Mouse (Mus musculus) testis, postnatal 14 days (tissue): ENCODE data around the gene Ppp1r27.

Source experiments
- DNase-seq: peaks from one replicate; pipeline ENCODE4 v3.0.0; 2021; ENCODE audit warnings: low spot score

The Ppp1r27 gene

GRCm38 (mm10) chr11:120512790-120513453 is 38.0 kb downstream of the Ppp1r27 start:
- no peak for DNase-seq

- DNase-seq: no peak
These were observed 40.4 kb downstream of the Ppp1r27 start for GRCm38 (mm10) chr11:120510375-120511030.

GRCm38 (mm10) chr11:120509940-120510339 is 41.0 kb downstream of the Ppp1r27 start:
- no peak for DNase-seq

GRCm38 (mm10) chr11:120508290-120508870 is 42.6 kb downstream of the Ppp1r27 start:
- no peak for DNase-seq

- DNase-seq: no peak
These were observed 43.2 kb downstream of the Ppp1r27 start for GRCm38 (mm10) chr11:120507611-120508289.

GRCm38 (mm10) chr11:120506899-120507298 is 44.0 kb downstream of the Ppp1r27 start:
- DNase-seq: no peak

- no peak for DNase-seq
These were observed 45.3 kb downstream of the Ppp1r27 start for GRCm38 (mm10) chr11:120505661-120506060.

GRCm38 (mm10) chr11:120501701-120502100 is 49.2 kb downstream of the Ppp1r27 start:
- no peak for DNase-seq

- DNase-seq: no peak
These were observed 49.9 kb downstream of the Ppp1r27 start for GRCm38 (mm10) chr11:120501018-120501417.

- DNase-seq: no peak
These were observed 50.6 kb downstream of the Ppp1r27 start for GRCm38 (mm10) chr11:120500357-120500756.
